Mouse (Mus musculus) stomach, embryonic 15.5 days (tissue): ENCODE measurements at regions not wholly inside any gene's neighbourhood (a gene's known extent, or its start where the extent isn't known, plus 50 kb on each side); places are given as distances from the start of the nearest gene placed in this dataset.

Experiments
- ATAC-seq: fragments of 200-750 bp; cut with Nextera tagmentation; 2 replicates; pipeline ENCODE4 v1.8.0; 2017; ENCODE audit warnings: low read depth, moderate number of reproducible peaks, moderate TSS enrichment; ENCODE audit not compliant: insufficient read depth, low FRiP score
- H3K27ac ChIP-seq: fragments of 300-500 bp; sonication (generic); 2 replicates; pipeline ENCODE4 v1.5.1; 2015; ENCODE audit warnings: mild to moderate bottlenecking, inconsistent platforms
- H3K27me3 ChIP-seq: fragments of 300-500 bp; sonication (generic); replicated peaks from 2 replicates; pipeline ENCODE4 v1.6.1; 2015; ENCODE audit warnings: inconsistent platforms
- H3K36me3 ChIP-seq: fragments of 300-500 bp; sonication (generic); 2 replicates; pipeline ENCODE4 v1.6.1; 2015; ENCODE audit warnings: inconsistent platforms
- H3K4me1 ChIP-seq: fragments of 300-500 bp; sonication (generic); 2 replicates; pipeline ENCODE4 v1.6.1; 2015; ENCODE audit warnings: inconsistent platforms
- H3K4me2 ChIP-seq: fragments of 300-500 bp; sonication (generic); 2 replicates; pipeline ENCODE4 v1.6.1; 2015; ENCODE audit warnings: mild to moderate bottlenecking, inconsistent platforms
- H3K4me3 ChIP-seq: fragments of 300-500 bp; sonication (generic); replicated peaks from 2 replicates; pipeline ENCODE4 v1.5.1; 2015; ENCODE audit warnings: inconsistent platforms
- H3K9ac ChIP-seq: fragments of 300-500 bp; sonication (generic); 2 replicates; pipeline ENCODE4 v1.6.1; 2015; ENCODE audit warnings: inconsistent platforms
- H3K9me3 ChIP-seq: fragments of 300-500 bp; sonication (generic); 2 replicates; pipeline ENCODE4 v1.6.1; 2016; ENCODE audit warnings: inconsistent platforms
- WGBS: fragments of 180-500 bp; shearing (Covaris S2); methylation state at CpG from one replicate; pipeline ENCODE4 v1.1.7; 2015; 5-methylcytosine and 5-hydroxymethylcytosine counted together

GRCm38 (mm10) chr9:115775858-115776257 is 133.4 kb upstream of the Gadl1 start:
- H3K36me3 ChIP-seq = no peaks in the 10 kb centered on the region
- H3K4me1 ChIP-seq = no peaks in the 10 kb centered on the region
- no peak overlapping the region for H3K4me3 ChIP-seq
- H3K9ac ChIP-seq = no peak overlapping the region
- no peaks in the 10 kb centered on the region for H3K9me3 ChIP-seq
- no peak overlapping the region for H3K4me2 ChIP-seq
- no peak for ATAC-seq
- 85% methylated on average over 7 of the region's 7 CpGs for WGBS
- H3K27ac ChIP-seq = no peak overlapping the region
- H3K27me3 ChIP-seq = no peaks in the 10 kb centered on the region

- Histone ChIP-seq H3K4me3 (no peak overlapping the region), H3K4me1 (no peaks in the 10 kb centered on the region), H3K9ac (no peak overlapping the region), H3K36me3 (no peaks in the 10 kb centered on the region), H3K9me3 (no peaks in the 10 kb centered on the region), H3K4me2 (no peak overlapping the region), H3K27me3 (no peaks in the 10 kb centered on the region), H3K27ac (no peak overlapping the region)
- WGBS = 73% methylated on average over 9 of the region's 9 CpGs
- ATAC-seq = no peak
Observed at GRCm38 (mm10) chr9:115777097-115777864, 132.0 kb upstream of the Gadl1 start.

GRCm38 (mm10) chr9:115778862-115779261 is 130.4 kb upstream of the Gadl1 start:
- Histone ChIP-seq H3K27ac (no peak overlapping the region), H3K4me2 (no peak overlapping the region), H3K27me3 (no peaks in the 10 kb centered on the region), H3K36me3 (no peaks in the 10 kb centered on the region), H3K9me3 (no peaks in the 10 kb centered on the region), H3K4me1 (no peaks in the 10 kb centered on the region), H3K4me3 (no peak overlapping the region), H3K9ac (no peak overlapping the region)
- no peak for ATAC-seq
- 42% methylated on average over 5 of the region's 5 CpGs for WGBS

GRCm38 (mm10) chr9:115799330-115799729 is 109.9 kb upstream of the Gadl1 start:
- ATAC-seq = no peak
- Histone ChIP-seq H3K9me3 (no peaks in the 10 kb centered on the region), H3K4me2 (no peak overlapping the region), H3K27ac (no peak overlapping the region), H3K9ac (no peak overlapping the region), H3K4me3 (no peak overlapping the region), H3K27me3 (no peaks in the 10 kb centered on the region), H3K4me1 (no peaks in the 10 kb centered on the region), H3K36me3 (no peaks in the 10 kb centered on the region)
- 85% methylated on average over 3 of the region's 3 CpGs for WGBS

GRCm38 (mm10) chr9:115800624-115801023 is 108.6 kb upstream of the Gadl1 start:
- Histone ChIP-seq H3K4me2 (no peak overlapping the region), H3K27me3 (no peaks in the 10 kb centered on the region), H3K27ac (no peak overlapping the region), H3K4me3 (no peak overlapping the region), H3K9ac (no peak overlapping the region), H3K36me3 (no peaks in the 10 kb centered on the region), H3K9me3 (no peaks in the 10 kb centered on the region), H3K4me1 (no peaks in the 10 kb centered on the region)
- WGBS = 52% methylated on average over 6 of the region's 6 CpGs
- no peak for ATAC-seq

GRCm38 (mm10) chr9:115803071-115803470 is 106.2 kb upstream of the Gadl1 start:
- H3K4me1 ChIP-seq = no peaks in the 10 kb centered on the region
- no peak overlapping the region for H3K4me3 ChIP-seq
- no peaks in the 10 kb centered on the region for H3K27me3 ChIP-seq
- H3K9me3 ChIP-seq = no peaks in the 10 kb centered on the region
- no peak for ATAC-seq
- 90% methylated on average over 3 of the region's 3 CpGs for WGBS
- no peaks in the 10 kb centered on the region for H3K36me3 ChIP-seq
- H3K9ac ChIP-seq = no peak overlapping the region
- no peak overlapping the region for H3K27ac ChIP-seq
- H3K4me2 ChIP-seq = no peak overlapping the region

GRCm38 (mm10) chr9:115805224-115805623 is 104.0 kb upstream of the Gadl1 start:
- H3K4me1 ChIP-seq = no peaks in the 10 kb centered on the region
- ATAC-seq = no peak
- H3K4me2 ChIP-seq = no peak overlapping the region
- no peaks in the 10 kb centered on the region for H3K9me3 ChIP-seq
- H3K36me3 ChIP-seq = no peaks in the 10 kb centered on the region
- 56% methylated on average over 4 of the region's 4 CpGs for WGBS
- no peaks in the 10 kb centered on the region for H3K27me3 ChIP-seq
- no peak overlapping the region for H3K27ac ChIP-seq
- no peak overlapping the region for H3K4me3 ChIP-seq
- H3K9ac ChIP-seq = no peak overlapping the region

- no peaks in the 10 kb centered on the region for H3K27me3 ChIP-seq
- H3K4me3 ChIP-seq = no peak overlapping the region
- 36% methylated on average over 10 of the region's 10 CpGs for WGBS
- no peaks in the 10 kb centered on the region for H3K4me1 ChIP-seq
- no peaks in the 10 kb centered on the region for H3K9me3 ChIP-seq
- H3K36me3 ChIP-seq = no peaks in the 10 kb centered on the region
- H3K27ac ChIP-seq = no peak overlapping the region
- ATAC-seq = no peak
- no peak overlapping the region for H3K4me2 ChIP-seq
- no peak overlapping the region for H3K9ac ChIP-seq
Observed at GRCm38 (mm10) chr9:115806018-115806702, 103.1 kb upstream of the Gadl1 start.

GRCm38 (mm10) chr9:115840186-115840585 is 69.1 kb upstream of the Gadl1 start:
- WGBS = 49% methylated on average over 5 of the region's 5 CpGs
- no peak overlapping the region for H3K4me3 ChIP-seq
- H3K9me3 ChIP-seq = no peaks in the 10 kb centered on the region
- no peaks in the 10 kb centered on the region for H3K27me3 ChIP-seq
- H3K4me1 ChIP-seq = no peaks in the 10 kb centered on the region
- H3K27ac ChIP-seq = no peak overlapping the region
- no peak overlapping the region for H3K9ac ChIP-seq
- no peak overlapping the region for H3K4me2 ChIP-seq
- no peaks in the 10 kb centered on the region for H3K36me3 ChIP-seq
- no peak for ATAC-seq

GRCm38 (mm10) chr9:115840791-115841190 is 68.5 kb upstream of the Gadl1 start:
- WGBS = 75% methylated on average over 8 of the region's 8 CpGs
- H3K4me2 ChIP-seq = no peak overlapping the region
- H3K36me3 ChIP-seq = no peaks in the 10 kb centered on the region
- no peak for ATAC-seq
- H3K9ac ChIP-seq = no peak overlapping the region
- H3K4me1 ChIP-seq = no peaks in the 10 kb centered on the region
- no peaks in the 10 kb centered on the region for H3K27me3 ChIP-seq
- no peaks in the 10 kb centered on the region for H3K9me3 ChIP-seq
- no peak overlapping the region for H3K4me3 ChIP-seq
- H3K27ac ChIP-seq = no peak overlapping the region

- ATAC-seq = no peak
- H3K27ac ChIP-seq = no peak overlapping the region
- no peaks in the 10 kb centered on the region for H3K27me3 ChIP-seq
- H3K4me3 ChIP-seq = no peak overlapping the region
- no peak overlapping the region for H3K4me2 ChIP-seq
- H3K9ac ChIP-seq = no peak overlapping the region
- WGBS = 77% methylated on average over 10 of the region's 10 CpGs
- H3K36me3 ChIP-seq = no peaks in the 10 kb centered on the region
- no peaks in the 10 kb centered on the region for H3K9me3 ChIP-seq
- H3K4me1 ChIP-seq = no peaks in the 10 kb centered on the region
Observed at GRCm38 (mm10) chr9:115841684-115842083, 67.6 kb upstream of the Gadl1 start.

GRCm38 (mm10) chr9:115844340-115844739 is 64.9 kb upstream of the Gadl1 start:
- 65% methylated on average over 4 of the region's 4 CpGs for WGBS
- no peak overlapping the region for H3K4me2 ChIP-seq
- H3K4me3 ChIP-seq = no peak overlapping the region
- no peak overlapping the region for H3K27ac ChIP-seq
- ATAC-seq = no peak
- H3K9me3 ChIP-seq = no peaks in the 10 kb centered on the region
- no peaks in the 10 kb centered on the region for H3K27me3 ChIP-seq
- no peaks in the 10 kb centered on the region for H3K36me3 ChIP-seq
- 0 out of 2 replicates have a peak, but pooled peaks cover 3% of the 10 kb centered on the region for H3K4me1 ChIP-seq
- H3K9ac ChIP-seq = no peak overlapping the region
